Mouse (Mus musculus): ENCODE measurements around the gene Ceacam9. TPM values are rescaled to one million over a fixed set of nuclear protein-coding genes. Genes with fewer than 3 reads are reported as not detected.

Ceacam9 gene
- polyA plus RNA-seq, 1 experiment, result not detected

DNA sequence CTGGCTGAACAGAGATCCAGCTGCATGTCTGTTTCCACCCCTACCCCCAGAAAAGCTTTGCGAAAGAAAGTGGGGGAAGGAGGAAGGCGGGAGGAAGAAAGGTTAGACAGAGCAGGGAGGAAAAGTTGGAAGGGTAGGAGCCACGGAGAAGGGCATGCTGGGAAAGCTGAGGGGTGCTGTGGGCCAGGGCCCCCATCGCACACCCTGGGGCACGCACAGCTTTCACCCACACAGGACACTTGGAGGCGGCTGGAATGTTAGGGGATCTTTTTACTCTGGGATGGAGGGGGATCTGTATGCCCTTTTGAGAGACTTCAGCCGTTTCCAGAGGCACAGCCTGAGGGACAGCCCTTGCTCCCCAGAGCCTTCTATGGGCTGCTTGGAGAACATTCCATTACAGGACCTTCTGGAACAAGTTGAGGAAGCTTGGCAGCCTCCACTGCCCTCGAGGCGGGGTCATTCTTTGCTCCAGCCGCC lies 39.3 kb downstream of the Ceacam9 start:
- Histone ChIP-seq H3K4me3 (ENCODE audit: insufficient read depth, low read depth, low read length) (peak overlapping the region; percentile 34; the same call in 1 of the 2 replicates), H3K4me1 (ENCODE audit: control insufficient read depth, insufficient read depth, insufficient read length, low read length) (peaks cover 12% of the 10 kb centered on the region), H3K27ac (replicated peaks; ENCODE audit: low read depth, low read length) (peak overlapping the region; percentile 98)

DNA sequence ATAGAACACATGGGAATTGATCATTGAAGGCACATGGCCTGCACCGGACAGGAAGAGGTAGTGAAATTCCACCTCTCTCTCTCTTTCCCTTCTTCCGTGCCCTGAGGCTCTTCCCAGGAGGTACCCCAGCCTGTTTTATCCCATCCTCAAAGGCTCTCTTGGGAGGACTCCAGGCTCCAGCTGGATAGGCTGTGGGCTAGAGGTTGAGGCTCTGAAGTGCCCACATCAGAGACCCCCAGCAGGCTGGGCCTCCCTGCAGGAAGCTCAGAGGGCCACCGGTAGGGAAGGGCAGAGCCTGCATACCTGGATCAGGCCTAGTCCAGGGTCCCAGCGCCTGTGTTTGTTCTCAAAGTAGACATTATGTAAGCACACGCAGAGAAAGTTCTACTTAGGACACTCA lies 39.9 kb downstream of the Ceacam9 start:
- Histone ChIP-seq H3K27ac (replicated peaks; ENCODE audit: low read depth, low read length) (peak overlapping the region; percentile 98), H3K4me3 (ENCODE audit: insufficient read depth, low read depth, low read length) (peak overlapping the region; percentile 40), H3K4me1 (ENCODE audit: control insufficient read depth, insufficient read depth, insufficient read length, low read length) (peaks cover 10% of the 10 kb centered on the region)

- Histone ChIP-seq H3K27ac (replicated peaks; ENCODE audit: low read depth, low read length) (peak overlapping the region; percentile 55), H3K4me1 (ENCODE audit: control insufficient read depth, insufficient read depth, insufficient read length, low read length) (peaks cover 14% of the 10 kb centered on the region), H3K4me3 (ENCODE audit: insufficient read depth, low read depth, low read length) (no peak overlapping the region)
Measured at GRCm38 (mm10) chr7:16763463-16764218, 41.9 kb downstream of the Ceacam9 start.

- peak overlapping the region; percentile 46 for H3K4me3 ChIP-seq (ENCODE audit: insufficient read depth, low read depth, low read length)
- peak overlapping the region; percentile 91 for H3K27ac ChIP-seq (replicated peaks; ENCODE audit: low read depth, low read length)
- peaks cover 12% of the 10 kb centered on the region for H3K4me1 ChIP-seq (ENCODE audit: control insufficient read depth, insufficient read depth, insufficient read length, low read length)
Measured at GRCm38 (mm10) chr7:16766443-16766842, 44.7 kb downstream of the Ceacam9 start.

Other genes starting within 250 kb of the Ceacam9 start
- not detected in 2 replicates for gene Npas1, start 244.2 kb upstream of the Ceacam9 start, polyA plus RNA-seq (2012; ENCODE audit: insufficient read depth, insufficient read length, missing spikeins)
- 19.4 and 33.3 TPM in 2 replicates for gene Arhgap35, start 106.9 kb upstream of the Ceacam9 start, polyA plus RNA-seq (2012; ENCODE audit: insufficient read depth, insufficient read length, missing spikeins)
- not detected in 2 replicates for gene Ceacam15, start 46.2 kb upstream of the Ceacam9 start, polyA plus RNA-seq (2012; ENCODE audit: insufficient read depth, insufficient read length, missing spikeins)
- 80.6 and 87.2 TPM in 2 replicates for gene Ap2s1, start 16.5 kb downstream of the Ceacam9 start, polyA plus RNA-seq (2012; ENCODE audit: insufficient read depth, insufficient read length, missing spikeins)
- gene Slc1a5, start 59.4 kb downstream of the Ceacam9 start, polyA plus RNA-seq (2012; ENCODE audit: insufficient read depth, insufficient read length, missing spikeins), result 297 and 414 TPM in 2 replicates
- gene Strn4, start 94.0 kb downstream of the Ceacam9 start, polyA plus RNA-seq (2012; ENCODE audit: insufficient read depth, insufficient read length, missing spikeins), result 19.4 and 21.5 TPM in 2 replicates
- gene Fkrp, start 94.8 kb downstream of the Ceacam9 start, polyA plus RNA-seq (2012; ENCODE audit: insufficient read depth, insufficient read length, missing spikeins), result 8.4 and 11.1 TPM in 2 replicates
- gene Prkd2, start 121.0 kb downstream of the Ceacam9 start, polyA plus RNA-seq (2012; ENCODE audit: insufficient read depth, insufficient read length, missing spikeins), result 8.5 and 11.3 TPM in 2 replicates
- gene Dact3, start 153.4 kb downstream of the Ceacam9 start, polyA plus RNA-seq (2012; ENCODE audit: insufficient read depth, insufficient read length, missing spikeins), result 0.79 and 2.1 TPM in 2 replicates
- gene Gng8, start 169.9 kb downstream of the Ceacam9 start, polyA plus RNA-seq (2012; ENCODE audit: insufficient read depth, insufficient read length, missing spikeins), result not detected in 2 replicates
- gene Ptgir, start 184.6 kb downstream of the Ceacam9 start, polyA plus RNA-seq (2012; ENCODE audit: insufficient read depth, insufficient read length, missing spikeins), result 1.9 and 2.8 TPM in 2 replicates
- 210 and 222 TPM in 2 replicates for gene Calm3, start 202.2 kb downstream of the Ceacam9 start, polyA plus RNA-seq (2012; ENCODE audit: insufficient read depth, insufficient read length, missing spikeins)
- gene Pnmal2, start 222.8 kb downstream of the Ceacam9 start, polyA plus RNA-seq (2012; ENCODE audit: insufficient read depth, insufficient read length, missing spikeins), result not detected in 2 replicates
- gene Pnmal1, start 237.8 kb downstream of the Ceacam9 start, polyA plus RNA-seq (2012; ENCODE audit: insufficient read depth, insufficient read length, missing spikeins), result not detected in 2 replicates

Data from brown adipose tissue, adult 24 weeks (tissue).